Mouse (Mus musculus) neural tube, embryonic 15.5 days (tissue): ENCODE measurements around the gene Sarnp. TPM values are rescaled to one million over a fixed set of nuclear protein-coding genes. Genes with fewer than 3 reads are reported as not detected.

Experiments used
- ATAC-seq: fragments of 200-750 bp; cut with Nextera tagmentation; 2 replicates; pipeline ENCODE4 v1.8.0; 2017; ENCODE audit warnings: mild to moderate bottlenecking, moderate TSS enrichment, moderate library complexity; ENCODE audit not compliant: low FRiP score
- H3K27ac ChIP-seq: fragments of 300-500 bp; sonication (generic); replicated peaks from 2 replicates; pipeline ENCODE4 v1.5.1; 2015; ENCODE audit warnings: mild to moderate bottlenecking, inconsistent platforms
- H3K27me3 ChIP-seq: fragments of 300-500 bp; sonication (generic); replicated peaks from 2 replicates; pipeline ENCODE4 v1.6.1; 2015; ENCODE audit warnings: inconsistent platforms
- H3K36me3 ChIP-seq: fragments of 300-500 bp; sonication (generic); 2 replicates; pipeline ENCODE4 v1.6.1; 2015; ENCODE audit warnings: inconsistent platforms
- H3K4me1 ChIP-seq: fragments of 300-500 bp; sonication (generic); 2 replicates; pipeline ENCODE4 v1.6.1; 2015; ENCODE audit warnings: inconsistent platforms
- H3K4me2 ChIP-seq: fragments of 300-500 bp; sonication (generic); 2 replicates; pipeline ENCODE4 v1.6.1; 2015; ENCODE audit warnings: inconsistent platforms, mild to moderate bottlenecking, moderate library complexity
- H3K4me3 ChIP-seq: fragments of 300-500 bp; sonication (generic); replicated peaks from 2 replicates; pipeline ENCODE4 v1.5.1; 2015; ENCODE audit warnings: mild to moderate bottlenecking, inconsistent platforms
- H3K9ac ChIP-seq: fragments of 300-500 bp; sonication (generic); replicated peaks from 2 replicates; pipeline ENCODE4 v1.6.1; 2015; ENCODE audit warnings: mild to moderate bottlenecking, inconsistent platforms
- H3K9me3 ChIP-seq: fragments of 300-500 bp; sonication (generic); replicated peaks from 2 replicates; pipeline ENCODE4 v1.6.1; 2016; ENCODE audit warnings: inconsistent platforms
- WGBS: fragments of 180-500 bp; shearing (Covaris S2); methylation state at CpG from one replicate; pipeline ENCODE4 v1.1.7; 2015; ENCODE audit warnings: mixed read lengths; 5-methylcytosine and 5-hydroxymethylcytosine counted together
- polyA plus RNA-seq: library from polyadenylated mRNA; unstranded; fragments of >200 nt; fragmentation: Nextera tagmentation; extraction: Ambion mirVana; gene quantifications from 2 replicates; pipeline ENCODE4 v1.2.1, GENCODE M21; 2015

Sarnp gene
- polyA plus RNA-seq, 1 experiment from 2014 or later: 147 TPM

DNA sequence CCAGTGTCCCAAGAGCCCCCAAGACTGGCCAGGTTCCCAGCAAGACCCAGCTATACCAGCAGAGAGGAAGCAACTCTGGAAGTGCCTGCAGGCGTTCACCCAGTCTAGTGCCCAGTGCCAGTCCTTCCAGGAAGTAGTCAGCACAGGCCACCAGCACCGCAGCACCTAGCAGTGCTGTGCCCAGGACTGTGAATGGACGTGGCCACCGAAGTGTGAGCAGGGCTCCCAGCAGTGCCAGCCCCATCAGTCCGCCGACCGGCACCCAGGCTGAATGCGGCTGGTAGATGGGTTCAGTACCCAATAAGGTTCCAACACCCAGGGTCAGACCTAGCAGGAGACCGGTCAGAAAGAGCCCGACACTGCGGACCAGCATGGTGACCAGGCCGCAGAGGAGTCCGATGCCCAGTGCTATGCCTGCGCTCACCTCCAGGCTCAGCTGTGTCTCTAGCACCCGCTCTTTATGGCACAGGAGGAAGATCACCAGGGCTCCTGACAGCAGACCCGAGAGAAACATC lies 15.1 kb upstream of the Sarnp start:
- Histone ChIP-seq H3K9ac (peak overlapping the region; percentile 38; the same call in 1 of the 2 replicates), H3K4me1 (peaks cover 34% of the 10 kb centered on the region), H3K4me3 (no peak overlapping the region), H3K9me3 (no peaks in the 10 kb centered on the region), H3K27me3 (no peaks in the 10 kb centered on the region), H3K4me2 (no peak overlapping the region; the same call in 1 of the 2 replicates), H3K36me3 (peaks cover 15% of the 10 kb centered on the region; the same call in 1 of the 2 replicates), H3K27ac (no peak overlapping the region)
- no peak for ATAC-seq
- WGBS: 89% methylated on average over 16 of the region's 16 CpGs

- H3K9me3 ChIP-seq: no peaks in the 10 kb centered on the region
- peaks cover 15% of the 10 kb centered on the region; the same call in 1 of the 2 replicates for H3K36me3 ChIP-seq
- 66% methylated on average over 4 of the region's 4 CpGs for WGBS
- peak overlapping the region; percentile 86 for H3K4me3 ChIP-seq
- H3K27ac ChIP-seq: peak overlapping the region; percentile 98; the same call in 1 of the 2 replicates
- H3K4me1 ChIP-seq: peaks cover 43% of the 10 kb centered on the region
- no peak for ATAC-seq
- peak overlapping the region; percentile 91 for H3K9ac ChIP-seq
- no peaks in the 10 kb centered on the region for H3K27me3 ChIP-seq
- peak overlapping the region; percentile 67 for H3K4me2 ChIP-seq
Measured at GRCm38 (mm10) chr10:128802956-128803355, 14.2 kb upstream of the Sarnp start.

- ATAC-seq: no peak
- H3K4me1 ChIP-seq: peaks cover 47% of the 10 kb centered on the region
- H3K9me3 ChIP-seq: no peaks in the 10 kb centered on the region
- 20% methylated on average over 6 of the region's 6 CpGs for WGBS
- H3K4me2 ChIP-seq: peak overlapping the region; percentile 67
- no peaks in the 10 kb centered on the region for H3K27me3 ChIP-seq
- H3K36me3 ChIP-seq: peaks cover 11% of the 10 kb centered on the region; the same call in 1 of the 2 replicates
- H3K9ac ChIP-seq: peak overlapping the region; percentile 91
- peak overlapping the region; percentile 86 for H3K4me3 ChIP-seq
- H3K27ac ChIP-seq: peak overlapping the region; percentile 98
Measured at GRCm38 (mm10) chr10:128803361-128803760, 13.8 kb upstream of the Sarnp start.

DNA sequence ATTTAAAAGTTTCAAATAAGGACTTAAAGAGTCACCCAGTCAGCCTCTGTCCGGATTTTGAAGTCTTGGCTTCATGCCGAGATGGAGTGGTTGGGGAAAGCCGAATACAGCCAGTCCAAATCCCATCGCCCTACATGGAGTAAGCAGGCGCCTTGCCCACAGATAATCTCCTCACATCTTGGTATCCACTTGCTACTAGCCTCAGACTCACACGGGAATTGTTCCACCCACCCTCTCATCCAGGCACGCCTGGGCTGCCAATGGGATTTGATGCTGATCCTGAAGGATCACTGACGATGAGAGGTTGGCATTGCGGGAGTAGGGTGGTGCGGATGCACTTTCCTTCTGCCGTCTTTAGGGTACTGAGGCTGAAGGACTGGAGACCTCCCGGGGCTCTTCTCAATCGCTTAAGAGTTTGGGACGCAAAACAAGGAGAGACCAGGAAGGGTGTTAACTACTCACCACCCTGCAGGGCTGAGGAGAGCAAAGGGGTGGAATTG lies 13.3 kb upstream of the Sarnp start, which contains the start of gene Dnajc14:
Dnajc14 (plus strand) TSS at position 292 of the 500 bp plus-strand sequence.
- peak within 1 kb of the TSS; percentile 67 for H3K4me2 ChIP-seq
- H3K4me1 ChIP-seq: peaks cover 52% of the 10 kb centered on the region
- ATAC-seq: peak; percentile 9
- H3K9me3 ChIP-seq: no peaks in the 10 kb centered on the region
- H3K4me3 ChIP-seq: peak within 1 kb of the TSS; percentile 86
- peaks cover 11% of the 10 kb centered on the region; the same call in 1 of the 2 replicates for H3K36me3 ChIP-seq
- WGBS: under 1% methylated on average over 14 of the region's 14 CpGs
- H3K27ac ChIP-seq: peak within 1 kb of the TSS; percentile 98
- H3K9ac ChIP-seq: peak within 1 kb of the TSS; percentile 91
- H3K27me3 ChIP-seq: no peaks in the 10 kb centered on the region

DNA sequence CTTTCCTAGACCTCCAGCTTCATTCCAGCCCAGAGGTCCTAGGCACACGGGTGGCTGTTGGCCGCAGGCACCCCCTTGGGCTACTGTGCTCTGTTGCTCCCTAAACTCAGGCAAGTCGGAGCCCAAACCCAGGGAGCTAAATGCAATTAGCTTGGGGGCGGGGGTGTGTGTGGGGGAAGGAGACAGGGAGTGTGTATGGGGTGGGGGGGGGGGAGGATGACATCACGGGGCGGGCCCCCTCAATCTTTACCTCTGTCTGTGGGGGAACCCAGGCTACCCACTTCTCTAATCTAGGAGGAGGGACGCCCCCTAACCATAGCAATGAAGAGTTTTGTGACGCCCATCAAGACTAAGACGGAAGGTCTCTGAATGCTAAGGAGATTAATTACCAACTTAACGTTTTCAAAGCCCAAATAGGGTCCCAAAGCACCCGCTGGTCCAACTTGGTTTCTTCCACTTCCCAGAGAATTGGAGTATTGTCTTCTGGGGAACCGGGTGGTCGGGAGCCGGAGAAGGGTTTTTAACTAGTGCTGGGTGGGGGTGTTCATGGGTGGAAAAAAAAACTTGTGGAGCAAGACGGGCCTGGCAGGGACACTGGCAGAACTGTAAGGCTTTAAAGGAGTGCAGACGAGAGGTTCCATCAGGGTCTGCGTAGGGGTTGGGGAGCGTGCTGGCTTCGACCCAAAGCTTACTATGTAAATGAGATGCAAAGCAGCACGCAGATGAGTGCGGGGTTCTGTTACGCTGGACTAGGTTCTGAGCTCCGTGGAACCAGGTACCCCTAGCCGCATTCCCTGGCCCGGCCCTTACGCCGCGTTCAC lies 12.7 kb upstream of the Sarnp start, which contains the start of gene Tmem198b:
Tmem198b (minus strand) TSS at position 100 of the 821 bp plus-strand sequence.
- Histone ChIP-seq H3K4me3 (peak within 1 kb of the TSS; percentile 86), H3K36me3 (peaks cover 13% of the 10 kb centered on the region; the same call in 1 of the 2 replicates), H3K9me3 (no peaks in the 10 kb centered on the region), H3K4me1 (peaks cover 58% of the 10 kb centered on the region), H3K27me3 (no peaks in the 10 kb centered on the region), H3K27ac (peak within 1 kb of the TSS; percentile 98), H3K4me2 (peak within 1 kb of the TSS; percentile 67), H3K9ac (peak within 1 kb of the TSS; percentile 91)
- peak; percentile 75 for ATAC-seq
- under 1% methylated on average over 28 of the region's 28 CpGs for WGBS

DNA sequence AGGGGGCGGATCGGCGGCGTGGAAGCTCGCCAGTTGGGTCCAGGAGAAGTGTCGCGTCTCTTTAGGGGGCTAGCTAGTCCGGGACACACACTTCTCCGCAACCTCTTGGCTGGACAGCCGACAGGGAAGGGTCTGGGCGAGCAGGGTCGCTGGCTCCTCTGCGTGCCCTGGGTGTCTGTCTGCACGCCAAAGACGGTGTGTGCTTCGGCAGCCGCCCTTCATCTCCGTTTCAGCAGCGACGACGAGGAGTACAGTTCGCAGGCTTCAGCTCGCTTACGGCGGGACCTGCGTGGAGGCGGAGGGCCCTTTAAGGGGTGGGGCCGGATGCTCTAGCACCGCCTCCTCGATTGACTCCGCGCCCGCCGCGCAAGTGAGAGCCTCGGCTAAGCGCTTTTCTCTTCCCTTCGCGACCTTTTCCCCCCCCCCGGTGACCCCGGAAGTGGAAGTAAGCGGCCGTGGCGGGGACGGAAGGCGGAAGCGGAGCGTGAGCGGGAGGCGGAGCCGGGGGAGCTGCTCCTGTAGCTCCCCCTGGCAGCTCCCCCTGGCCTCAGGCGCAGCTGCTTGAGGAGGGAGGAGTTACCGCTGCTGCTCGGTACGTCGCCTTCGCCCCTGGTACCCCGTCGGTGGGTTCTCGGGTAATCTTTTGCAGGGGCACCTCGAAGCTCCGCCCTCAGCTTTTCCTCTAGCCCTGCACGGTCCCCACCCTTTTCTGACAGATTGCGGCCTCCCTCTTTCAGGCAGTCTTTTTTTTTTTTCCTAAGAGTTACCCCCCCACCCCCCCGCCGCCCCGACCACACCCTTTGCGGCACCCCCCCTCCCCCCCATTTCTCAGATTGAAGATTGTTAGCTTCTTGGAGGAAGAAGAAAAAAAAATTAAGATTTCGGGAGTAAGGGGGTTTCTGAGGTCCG lies 11.8 kb upstream of the Sarnp start:
- Histone ChIP-seq H3K9me3 (no peaks in the 10 kb centered on the region), H3K27me3 (no peaks in the 10 kb centered on the region), H3K4me1 (peaks cover 66% of the 10 kb centered on the region), H3K4me3 (peak overlapping the region; percentile 86), H3K27ac (peak overlapping the region; percentile 98), H3K9ac (peak overlapping the region; percentile 91), H3K36me3 (peaks cover 12% of the 10 kb centered on the region; the same call in 1 of the 2 replicates), H3K4me2 (peak overlapping the region; percentile 67)
- ATAC-seq: peak; percentile 94
- under 1% methylated on average over 69 of the region's 70 CpGs for WGBS

- Histone ChIP-seq H3K4me2 (peak overlapping the region; percentile 67), H3K27ac (peak overlapping the region; percentile 98; the same call in 1 of the 2 replicates), H3K9ac (peak overlapping the region; percentile 91), H3K27me3 (no peaks in the 10 kb centered on the region), H3K9me3 (no peaks in the 10 kb centered on the region), H3K4me3 (peak overlapping the region; percentile 86), H3K4me1 (peaks cover 68% of the 10 kb centered on the region), H3K36me3 (peaks cover 6% of the 10 kb centered on the region; the same call in 1 of the 2 replicates)
- ATAC-seq: no peak
- 65% methylated on average over 6 of the region's 6 CpGs for WGBS
Measured at GRCm38 (mm10) chr10:128806086-128806485, 11.0 kb upstream of the Sarnp start.

- H3K9ac ChIP-seq: peak overlapping the region; percentile 20; the same call in 1 of the 2 replicates
- 95% methylated on average over 8 of the region's 8 CpGs for WGBS
- ATAC-seq: no peak
- H3K27ac ChIP-seq: no peak overlapping the region
- H3K4me1 ChIP-seq: peaks cover 65% of the 10 kb centered on the region
- peak overlapping the region; percentile 86 for H3K4me3 ChIP-seq
- H3K36me3 ChIP-seq: 0 out of 2 replicates have a peak, but pooled peaks cover 4% of the 10 kb centered on the region
- H3K4me2 ChIP-seq: peak overlapping the region; percentile 67
- H3K27me3 ChIP-seq: no peaks in the 10 kb centered on the region
- H3K9me3 ChIP-seq: no peaks in the 10 kb centered on the region
Measured at GRCm38 (mm10) chr10:128807018-128807417, 10.1 kb upstream of the Sarnp start.

- ATAC-seq: no peak
- 88% methylated on average over 4 of the region's 4 CpGs for WGBS
- H3K9me3 ChIP-seq: no peaks in the 10 kb centered on the region
- H3K36me3 ChIP-seq: peaks cover 44% of the 10 kb centered on the region
- peaks cover 20% of the 10 kb centered on the region for H3K4me1 ChIP-seq
- H3K4me3 ChIP-seq: no peak overlapping the region
- no peak overlapping the region for H3K27ac ChIP-seq
- H3K9ac ChIP-seq: no peak overlapping the region
- H3K27me3 ChIP-seq: no peaks in the 10 kb centered on the region
- H3K4me2 ChIP-seq: no peak overlapping the region
Measured at GRCm38 (mm10) chr10:128820217-128820616, 3.1 kb downstream of the Sarnp start.

DNA sequence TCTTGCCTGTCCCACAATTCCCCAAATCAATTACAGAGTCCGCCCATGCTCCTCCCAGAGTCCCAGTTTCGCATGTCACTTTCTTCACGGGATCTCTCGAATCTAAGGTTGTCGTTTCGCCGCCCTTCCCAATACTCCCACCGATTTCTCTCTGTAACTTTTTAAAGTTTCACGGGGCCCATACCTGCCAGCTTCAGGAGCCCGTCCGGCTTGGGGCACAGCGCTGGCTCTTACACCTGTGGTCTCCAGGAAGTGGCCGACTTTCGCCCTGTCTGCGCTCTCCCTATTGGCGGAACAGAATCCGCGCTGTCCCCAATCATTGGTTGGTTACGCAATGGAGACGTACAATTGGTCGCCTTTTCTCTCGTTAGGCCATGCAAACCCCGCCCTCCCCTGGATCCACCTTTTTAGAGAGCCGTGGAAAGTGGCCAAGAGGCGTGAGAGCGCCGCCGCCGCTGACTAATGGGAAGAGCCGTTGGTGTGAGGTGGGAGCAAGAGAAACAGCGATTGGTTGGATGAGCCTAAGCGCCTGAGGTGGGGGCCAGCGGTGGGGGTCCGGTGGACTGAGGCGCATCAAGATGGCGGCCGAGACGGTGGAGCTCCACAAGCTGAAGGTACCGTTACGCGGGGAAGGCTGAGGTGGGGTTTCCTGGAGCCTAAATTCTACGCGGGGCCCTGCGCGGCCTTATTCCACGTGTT lies 4.4 kb downstream of the Sarnp start, which contains the start of gene Ormdl2:
Ormdl2 (minus strand) TSS at position 288 of the 699 bp plus-strand sequence.
- WGBS: under 1% methylated on average over 46 of the region's 46 CpGs
- H3K4me1 ChIP-seq: peaks cover 20% of the 10 kb centered on the region
- ATAC-seq: peak; percentile 100

More for the DNA sequence above, 4.4 kb downstream of the Sarnp start, which contains the start of gene Ormdl2:
- Histone ChIP-seq H3K9me3 (no peaks in the 10 kb centered on the region), H3K27me3 (no peaks in the 10 kb centered on the region), H3K27ac (peak within 1 kb of the TSS; percentile 75), H3K9ac (peak within 1 kb of the TSS; percentile 75), H3K4me3 (peak within 1 kb of the TSS; percentile 71), H3K4me2 (peak within 1 kb of the TSS; percentile 85), H3K36me3 (peaks cover 35% of the 10 kb centered on the region)
